12 mouse cellular contexts compared by ENCODE assay signal in the genomic region with DNA sequence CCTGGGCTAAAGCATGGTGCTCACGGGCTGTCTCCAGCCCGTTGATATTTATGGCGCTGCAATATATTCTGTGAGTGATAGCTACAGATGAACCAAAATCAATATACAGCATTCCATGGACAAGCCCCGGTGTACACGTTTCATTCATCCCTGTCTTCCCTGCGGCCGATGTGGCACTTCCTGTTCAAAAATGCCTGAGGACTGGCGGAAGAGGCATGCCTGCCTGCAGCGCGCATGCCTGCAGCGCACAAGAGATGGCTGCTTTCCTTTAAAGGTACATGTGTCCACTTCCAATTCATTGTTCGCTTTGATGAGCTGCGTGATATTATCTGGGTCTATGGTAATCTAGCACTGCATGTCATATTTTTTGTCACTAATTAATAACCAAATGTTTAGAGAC.
DNase-seq lines count a peak whose midpoint lies in the region; ATAC-seq lines count a peak whose summit lies in the region.
"Had no signal": no experiment of that assay in that cellular context is flagged by ENCODE, and none has a peak within 500 bp of the region (broad histone marks: within the 10 kb centered on the region; RNA-seq: fewer than 3 reads in every experiment).

No protein-coding gene starts in this region.

- no peak overlapping the region for H3K9ac ChIP-seq in lung, embryonic 16.5 days (ENCODE audit: low read length)
- no peak overlapping the region for H3K9ac ChIP-seq in embryonic facial prominence, embryonic 14.5 days (ENCODE audit: low read depth, low read length)
- no peak overlapping the region for H3K9ac ChIP-seq in hindbrain, embryonic 14.5 days
- no peak overlapping the region for H3K9ac ChIP-seq in midbrain, embryonic 16.5 days (ENCODE audit: low read depth, low read length)
- H3K9ac ChIP-seq: forebrain, embryonic 12.5 days; liver, postnatal 0 days had no signal

- peak overlapping the region; percentile 23 for H3K4me3 ChIP-seq in lung, embryonic 16.5 days (ENCODE audit: low read length)
- peak overlapping the region; percentile 19 for H3K4me3 ChIP-seq in embryonic facial prominence, embryonic 14.5 days (ENCODE audit: low read depth, low read length)
- no peak overlapping the region for H3K4me3 ChIP-seq in hindbrain, embryonic 14.5 days (replicated peaks; ENCODE audit: low read length)
- H3K4me3 ChIP-seq in midbrain, embryonic 16.5 days (ENCODE audit: low read depth, low read length), result peak overlapping the region; percentile 12
- H3K4me3 ChIP-seq: forebrain, embryonic 12.5 days had no signal

- no peak for ATAC-seq in lung, embryonic 16.5 days (ENCODE audit: low read depth)
- ATAC-seq in embryonic facial prominence, embryonic 14.5 days (ENCODE audit: low read depth), result no peak
- ATAC-seq in hindbrain, embryonic 14.5 days (ENCODE audit: low FRiP score), result no peak
- ATAC-seq in midbrain, embryonic 16.5 days, result 0 out of 2 replicates have a peak, but pooled peaks have one; percentile 8
- no peak for ATAC-seq in frontal cortex, adult (ENCODE audit: low TSS enrichment)
- ATAC-seq: liver, postnatal 0 days had no signal

- peak overlapping the region; percentile 38 for H3K4me2 ChIP-seq in lung, embryonic 16.5 days (ENCODE audit: low read depth, low read length)
- peak overlapping the region; percentile 39 for H3K4me2 ChIP-seq in embryonic facial prominence, embryonic 14.5 days (ENCODE audit: low read depth, low read length)
- H3K4me2 ChIP-seq in hindbrain, embryonic 14.5 days (replicated peaks), result peak overlapping the region; percentile 31
- peak overlapping the region; percentile 24 for H3K4me2 ChIP-seq in midbrain, embryonic 16.5 days (ENCODE audit: low read length)
- H3K4me2 ChIP-seq: forebrain, embryonic 12.5 days had no signal

- no peak for DNase-seq in lung, postnatal 4 days
- no peak for DNase-seq in embryonic facial prominence, embryonic 14.5 days (ENCODE audit: low spot score)
- no peak for DNase-seq in hindbrain, embryonic 14.5 days (ENCODE audit: low spot score)
- DNase-seq in liver, result no peak
- no peak for DNase-seq in right cerebral cortex, postnatal 10 days (ENCODE audit: low spot score in 2 of 2)
- DNase-seq: cerebellum, adult 2 months; liver, postnatal 0 days had no signal

- no peaks in the 10 kb centered on the region for H3K9me3 ChIP-seq in lung, embryonic 16.5 days (ENCODE audit: control insufficient read depth, low read length)
- no peaks in the 10 kb centered on the region for H3K9me3 ChIP-seq in embryonic facial prominence, embryonic 14.5 days (ENCODE audit: control insufficient read depth, low read length)
- no peaks in the 10 kb centered on the region for H3K9me3 ChIP-seq in hindbrain, embryonic 14.5 days (ENCODE audit: control insufficient read depth, low read length)
- H3K9me3 ChIP-seq in midbrain, embryonic 16.5 days (replicated peaks; ENCODE audit: control insufficient read depth, low read length, poor library complexity, severe bottlenecking), result no peaks in the 10 kb centered on the region
- H3K9me3 ChIP-seq: forebrain, embryonic 12.5 days had no signal

- 60% methylated on average over 13 of the region's 13 CpGs for WGBS in lung, embryonic 16.5 days
- 61% methylated on average over 13 of the region's 13 CpGs for WGBS in embryonic facial prominence, embryonic 14.5 days
- 71% methylated on average over 13 of the region's 13 CpGs for WGBS in hindbrain, embryonic 14.5 days
- 81% methylated on average over 13 of the region's 13 CpGs for WGBS in midbrain, embryonic 16.5 days

- no peaks in the 10 kb centered on the region for H3K27me3 ChIP-seq in lung, embryonic 16.5 days (ENCODE audit: control insufficient read depth, insufficient read depth, low read depth, low read length)
- no peaks in the 10 kb centered on the region for H3K27me3 ChIP-seq in embryonic facial prominence, embryonic 14.5 days (replicated peaks; ENCODE audit: control insufficient read depth, insufficient read depth, low read length)
- H3K27me3 ChIP-seq in hindbrain, embryonic 14.5 days (ENCODE audit: control insufficient read depth, insufficient read depth, low read length), result no peaks in the 10 kb centered on the region
- H3K27me3 ChIP-seq in midbrain, embryonic 16.5 days (ENCODE audit: control insufficient read depth, insufficient read depth, low read depth, low read length), result no peaks in the 10 kb centered on the region
- H3K27me3 ChIP-seq: CH12.LX had no signal

- H3K4me1 ChIP-seq in lung, embryonic 16.5 days (replicated peaks; ENCODE audit: control insufficient read depth, insufficient read depth, low read length), result peaks cover 5% of the 10 kb centered on the region; the same call in 1 of the 2 replicates
- H3K4me1 ChIP-seq in embryonic facial prominence, embryonic 14.5 days (ENCODE audit: control insufficient read depth, insufficient read depth, low read length), result no peaks in the 10 kb centered on the region
- H3K4me1 ChIP-seq in hindbrain, embryonic 14.5 days (replicated peaks; ENCODE audit: control insufficient read depth, insufficient read depth, low read length), result peaks cover 4% of the 10 kb centered on the region; the same call in 1 of the 2 replicates
- peaks cover 6% of the 10 kb centered on the region; the same call in 1 of the 2 replicates for H3K4me1 ChIP-seq in midbrain, embryonic 16.5 days (ENCODE audit: control insufficient read depth, insufficient read depth, low read length)

- H3K36me3 ChIP-seq in lung, embryonic 16.5 days (ENCODE audit: control insufficient read depth, insufficient read depth, low read length), result no peaks in the 10 kb centered on the region
- H3K36me3 ChIP-seq in embryonic facial prominence, embryonic 14.5 days (ENCODE audit: control insufficient read depth, insufficient read depth, low read length), result no peaks in the 10 kb centered on the region
- H3K36me3 ChIP-seq in hindbrain, embryonic 14.5 days (replicated peaks; ENCODE audit: control insufficient read depth, insufficient read depth), result no peaks in the 10 kb centered on the region
- no peaks in the 10 kb centered on the region for H3K36me3 ChIP-seq in midbrain, embryonic 16.5 days (ENCODE audit: control insufficient read depth, insufficient read depth, low read length)
- H3K36me3 ChIP-seq: forebrain, embryonic 12.5 days had no signal

- no peak overlapping the region for H3K27ac ChIP-seq in lung, embryonic 16.5 days (ENCODE audit: low read length)
- no peak overlapping the region for H3K27ac ChIP-seq in embryonic facial prominence, embryonic 14.5 days (replicated peaks; ENCODE audit: low read depth, low read length)
- peak overlapping the region; percentile 36; the same call in 1 of the 2 replicates for H3K27ac ChIP-seq in hindbrain, embryonic 14.5 days
- peak overlapping the region; percentile 44; the same call in 1 of the 2 replicates for H3K27ac ChIP-seq in midbrain, embryonic 16.5 days (ENCODE audit: low read length)
- H3K27ac ChIP-seq: forebrain, embryonic 12.5 days had no signal

Comparison
In these comparisons a context has a peak if more than half of its experiments do, and no peak if none do; other contexts are left out.
1. H3K27ac ChIP-seq: peak in hindbrain, embryonic 14.5 days (single experiment) and midbrain, embryonic 16.5 days (single experiment); none in lung, embryonic 16.5 days (single experiment) and embryonic facial prominence, embryonic 14.5 days (single experiment).
2. Peak in every context shown above with its lines, with median percentiles within 50 percentile points of each other: H3K4me2 ChIP-seq.